In the genomic region with DNA sequence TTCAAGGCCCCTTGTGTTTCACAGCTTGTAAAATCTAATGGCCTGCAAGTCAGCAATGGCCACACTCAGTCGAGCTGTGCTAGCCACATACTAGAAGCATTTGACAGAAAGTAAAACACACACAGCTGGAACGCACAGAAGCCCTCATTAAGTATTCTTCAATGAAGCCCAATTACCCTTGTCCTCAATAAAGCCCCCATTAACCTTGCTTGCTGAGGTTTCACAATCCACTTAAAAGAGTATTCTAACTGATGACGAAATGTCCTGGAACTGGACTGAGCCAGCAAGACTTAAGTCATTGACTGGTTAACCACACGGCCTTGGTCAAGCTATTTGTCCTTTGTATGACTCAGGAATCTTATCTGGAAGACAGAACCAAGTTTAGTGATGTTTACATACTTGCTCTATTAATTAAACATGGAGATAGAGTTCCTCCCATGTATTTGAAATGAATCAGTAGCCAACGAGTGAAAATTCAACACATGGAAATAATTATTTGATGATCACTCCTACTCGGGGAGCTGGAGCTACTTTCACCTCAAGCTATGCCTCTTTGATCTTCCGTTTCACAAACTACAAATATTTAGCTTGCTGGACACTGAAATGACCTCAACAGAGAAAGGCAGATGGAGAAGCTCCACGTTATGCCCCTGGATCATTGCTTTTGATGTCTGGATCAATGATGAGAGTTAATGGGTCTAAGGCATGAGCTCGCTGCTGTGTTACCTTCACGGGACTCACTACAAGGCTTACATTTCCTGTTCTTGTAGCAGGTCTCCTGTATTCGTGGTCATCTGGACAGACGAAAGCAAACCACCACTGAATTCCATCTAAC, we compare ENCODE assay signal across 8 mouse cellular contexts.
A peak's percentile ranks its signal among the peaks of the same experiment; 100 is the strongest.
DNase-seq lines count a peak whose midpoint lies in the region; ATAC-seq lines count a peak whose summit lies in the region.

No protein-coding gene starts in this region.

- H3K4me2 ChIP-seq in forebrain, embryonic 11.5 days (ENCODE audit: low read depth, low read length, severe bottlenecking): no peak overlapping the region

- no peak for DNase-seq in forebrain, embryonic 11.5 days (ENCODE audit: low spot score)
- no peak for DNase-seq in forebrain, embryonic 10.5 days (ENCODE audit: extremely low spot score, low spot score)
- DNase-seq in Muller cell, postnatal 12 days (ENCODE audit: inconsistent ontology term): peak; percentile 85
- no peak for DNase-seq in layer of hippocampus, postnatal 25 days (ENCODE audit: extremely low spot score in 1 of 2, low spot score in 1 of 2)
- DNase-seq in layer of hippocampus, postnatal 10 days (ENCODE audit: low spot score in 2 of 2): no peak

- H3K4me3 ChIP-seq in forebrain, embryonic 11.5 days (ENCODE audit: low read depth, low read length): no peak overlapping the region
- no peak overlapping the region for H3K4me3 ChIP-seq in forebrain, embryonic 10.5 days

- H3K9ac ChIP-seq in forebrain, embryonic 11.5 days (ENCODE audit: low read length): no peak overlapping the region

- peaks cover 11% of the 10 kb centered on the region; the same call in 1 of the 2 replicates for H3K27me3 ChIP-seq in forebrain, embryonic 11.5 days (ENCODE audit: control insufficient read depth, insufficient read depth, low read length)
- peaks cover 86% of the 10 kb centered on the region for H3K27me3 ChIP-seq in forebrain, embryonic 10.5 days (ENCODE audit: poor library complexity, severe bottlenecking)

- no peak overlapping the region for H3K27ac ChIP-seq in forebrain, embryonic 11.5 days (ENCODE audit: low read depth, low read length)
- no peak overlapping the region for H3K27ac ChIP-seq in forebrain, embryonic 10.5 days

- ATAC-seq in forebrain, embryonic 11.5 days (replicated peaks; ENCODE audit: low FRiP score): peak; percentile 66
- peak; percentile 57 for ATAC-seq in inflammation-experienced regulatory T-cells, adult 6 months
- ATAC-seq in megakaryocyte, adult 5-6 weeks (ENCODE audit: poor library complexity, severe bottlenecking): peak; percentile 63
- no peak for ATAC-seq in cerebellum, adult (ENCODE audit: insufficient number of reproducible peaks, low FRiP score, low TSS enrichment)

- H3K9me3 ChIP-seq in forebrain, embryonic 11.5 days (ENCODE audit: control insufficient read depth, low read length): no peaks in the 10 kb centered on the region
- H3K9me3 ChIP-seq in forebrain, embryonic 10.5 days: no peaks in the 10 kb centered on the region

- 51% methylated on average over 12 of the region's 12 CpGs for WGBS in forebrain, embryonic 11.5 days
- 56% methylated on average over 12 of the region's 12 CpGs for WGBS in forebrain, embryonic 10.5 days

- H3K4me1 ChIP-seq in forebrain, embryonic 11.5 days (replicated peaks; ENCODE audit: control insufficient read depth, insufficient read depth, low read length): 0 out of 2 replicates have a peak, but pooled peaks cover 6% of the 10 kb centered on the region
- peaks cover 49% of the 10 kb centered on the region for H3K4me1 ChIP-seq in forebrain, embryonic 10.5 days

- H3K36me3 ChIP-seq in forebrain, embryonic 11.5 days (ENCODE audit: control insufficient read depth, insufficient read depth, low read length): no peaks in the 10 kb centered on the region
- H3K36me3 ChIP-seq in forebrain, embryonic 10.5 days (replicated peaks): no peaks in the 10 kb centered on the region
